Mouse (Mus musculus): ENCODE results near the gene Git2.

GRCm38 (mm10) chr5:114773211-114773710, 2.1 kb downstream of the Git2 start:
- TF ChIP-seq POLR2A (IDR thresholded peaks at IDR 0.05; ENCODE audit: extremely low read depth, insufficient read depth, low read length) (0 out of 2 replicates have a peak, but pooled peaks have one; percentile 40), CTCF (IDR thresholded peaks at IDR 0.05; ENCODE audit: low read depth, low read length) (no peak)

All from liver, adult 2 months (tissue).